Mouse (Mus musculus) testis, adult 2 months (tissue): ENCODE measurements around the gene Prune2. TPM values are rescaled to one million over a fixed set of nuclear protein-coding genes. Genes with fewer than 3 reads are reported as not detected.

Experiments
- H3K27ac ChIP-seq: fragments of 200-500 bp; 2 replicates; pipeline ENCODE4 v1.5.1; 2012; ENCODE audit warnings: low read depth, low read length; ENCODE audit not compliant: control insufficient read depth, insufficient read depth
- H3K27me3 ChIP-seq: fragments of 200-500 bp; 2 replicates; pipeline ENCODE4 v1.6.1; 2012; ENCODE audit warnings: mild to moderate bottlenecking, low read length, moderate library complexity; ENCODE audit not compliant: control insufficient read depth, insufficient read depth
- H3K36me3 ChIP-seq: fragments of 200-500 bp; 2 replicates; pipeline ENCODE4 v1.6.1; 2012; ENCODE audit warnings: mild to moderate bottlenecking, low read length; ENCODE audit not compliant: control insufficient read depth, insufficient read depth
- H3K4me1 ChIP-seq: fragments of 200-500 bp; 2 replicates; pipeline ENCODE4 v1.6.1; 2012; ENCODE audit warnings: low read length; ENCODE audit not compliant: control insufficient read depth, insufficient read depth
- H3K4me3 ChIP-seq: fragments of 200-500 bp; 2 replicates; pipeline ENCODE4 v1.5.1; 2012; ENCODE audit warnings: low read depth, mild to moderate bottlenecking, low read length, moderate library complexity, mixed read lengths; ENCODE audit not compliant: control insufficient read depth
- CTCF ChIP-seq: fragments of 200-500 bp; IDR thresholded peaks from 2 replicates; pipeline ENCODE4 v1.5.1; 2012; ENCODE audit warnings: low read depth, mild to moderate bottlenecking, inconsistent platforms, low read length, moderate library complexity; ENCODE audit not compliant: control insufficient read depth, insufficient read depth, insufficient replicate concordance
- POLR2A ChIP-seq: fragments of 200-500 bp; IDR thresholded peaks from 2 replicates; pipeline ENCODE4 v1.6.1; 2012; ENCODE audit warnings: low read depth, mild to moderate bottlenecking, inconsistent platforms, low read length, moderate library complexity; ENCODE audit not compliant: control insufficient read depth
- polyA plus RNA-seq: library from polyadenylated mRNA; depleted of rRNA; stranded (reverse); fragments of >200 nt; gene quantifications from 2 replicates; pipeline ENCODE4 v1.2.3, GENCODE M21; 2012

The Prune2 gene
- polyA plus RNA-seq, 1 experiment, result 0.27 TPM

DNA sequence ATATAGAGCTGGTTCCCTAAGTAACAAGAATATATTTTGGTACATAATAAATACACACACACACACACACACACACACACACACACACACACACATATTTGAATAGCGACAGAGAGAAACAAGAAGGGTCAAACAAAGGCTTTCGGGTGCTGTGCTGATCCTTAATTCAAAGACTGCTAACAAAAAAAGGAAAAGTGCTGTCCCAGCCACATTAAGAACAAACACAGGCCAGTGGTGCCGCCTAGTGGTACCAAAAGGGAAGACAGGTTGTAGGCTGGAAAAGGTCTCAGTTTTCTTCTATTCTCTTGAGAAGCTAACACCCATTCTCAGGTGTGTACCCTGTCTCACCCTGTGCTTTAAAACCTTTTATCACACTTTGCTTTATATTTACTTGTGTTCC, 74.4 kb downstream of the Prune2 start:
- no peaks in the 10 kb centered on the region for H3K4me1 ChIP-seq
- no peaks in the 10 kb centered on the region for H3K27me3 ChIP-seq
- no peak overlapping the region for H3K4me3 ChIP-seq
- H3K36me3 ChIP-seq, result no peaks in the 10 kb centered on the region
- H3K27ac ChIP-seq, result no peak overlapping the region
- TF ChIP-seq CTCF (no peak; the same call in 1 of the 2 replicates), POLR2A (no peak)

DNA sequence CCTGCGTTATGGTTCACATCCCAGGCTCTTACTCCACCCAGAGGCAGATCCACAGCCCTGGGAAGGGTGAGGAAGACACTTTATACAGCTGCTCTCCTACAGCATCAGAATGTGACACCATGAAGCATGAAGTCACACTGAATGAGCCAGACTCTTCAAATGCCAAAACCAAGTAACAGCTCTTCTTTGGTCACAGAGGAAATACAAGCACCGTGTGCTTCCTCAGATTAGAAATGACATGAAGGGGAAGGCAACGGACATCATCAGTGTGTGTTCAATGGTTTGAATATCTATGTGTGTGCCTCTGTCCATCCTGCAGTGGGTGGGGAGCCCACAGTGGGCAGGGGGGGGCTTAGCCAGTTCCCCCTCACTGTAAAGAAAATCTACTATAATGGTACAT, 76.4 kb downstream of the Prune2 start:
- no peak for TF ChIP-seq POLR2A
- TF ChIP-seq CTCF, result no peak
- H3K27ac ChIP-seq, result no peak overlapping the region
- no peaks in the 10 kb centered on the region for H3K27me3 ChIP-seq
- no peaks in the 10 kb centered on the region for H3K4me1 ChIP-seq
- H3K4me3 ChIP-seq, result no peak overlapping the region
- no peaks in the 10 kb centered on the region for H3K36me3 ChIP-seq

DNA sequence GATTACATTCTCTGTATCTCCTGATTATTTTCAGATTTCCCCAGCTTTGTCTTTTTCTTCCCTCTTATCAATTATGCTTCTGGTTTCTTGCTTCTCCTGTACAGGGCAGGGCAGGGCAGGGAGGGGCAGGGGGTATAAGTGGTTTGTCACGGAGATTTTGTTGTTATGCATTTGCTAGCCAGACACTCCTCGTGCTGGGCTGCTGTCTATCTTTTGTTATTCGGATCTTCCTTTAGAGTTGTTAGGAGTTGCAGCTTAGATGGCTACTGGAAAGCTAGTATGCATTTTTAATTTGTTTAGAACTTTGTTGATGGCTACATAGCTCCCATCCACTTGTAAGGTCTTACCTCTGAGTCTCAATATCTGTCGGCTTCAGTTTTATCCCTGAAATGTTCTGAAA, 91.0 kb downstream of the Prune2 start:
- Histone ChIP-seq H3K4me3 (no peak overlapping the region), H3K4me1 (no peaks in the 10 kb centered on the region), H3K36me3 (no peaks in the 10 kb centered on the region), H3K27me3 (no peaks in the 10 kb centered on the region), H3K27ac (no peak overlapping the region)
- TF ChIP-seq POLR2A (no peak), CTCF (no peak)

DNA sequence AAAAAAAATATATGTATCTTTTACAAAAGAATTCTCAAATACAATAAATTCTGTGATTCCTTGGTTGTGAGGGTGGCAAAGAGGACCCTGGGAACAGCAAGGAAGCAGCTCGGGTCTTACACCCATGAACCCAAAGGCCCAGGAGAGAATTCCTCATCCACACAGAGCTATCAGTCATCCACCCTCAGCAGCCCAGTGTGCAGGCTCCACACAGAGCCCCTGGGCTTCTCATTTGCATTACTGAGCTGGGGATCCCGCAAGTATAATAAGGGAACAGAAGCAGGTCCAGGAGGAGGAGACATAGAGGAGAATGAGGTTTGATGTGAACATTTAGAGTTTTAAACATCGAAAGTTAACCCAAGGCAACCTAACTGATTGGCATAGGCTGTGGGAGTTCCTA, 100.0 kb downstream of the Prune2 start:
- H3K27me3 ChIP-seq, result no peaks in the 10 kb centered on the region
- no peak for TF ChIP-seq CTCF
- no peak for TF ChIP-seq POLR2A
- H3K4me1 ChIP-seq, result no peaks in the 10 kb centered on the region
- no peak overlapping the region for H3K4me3 ChIP-seq
- H3K27ac ChIP-seq, result no peak overlapping the region
- H3K36me3 ChIP-seq, result no peaks in the 10 kb centered on the region

DNA sequence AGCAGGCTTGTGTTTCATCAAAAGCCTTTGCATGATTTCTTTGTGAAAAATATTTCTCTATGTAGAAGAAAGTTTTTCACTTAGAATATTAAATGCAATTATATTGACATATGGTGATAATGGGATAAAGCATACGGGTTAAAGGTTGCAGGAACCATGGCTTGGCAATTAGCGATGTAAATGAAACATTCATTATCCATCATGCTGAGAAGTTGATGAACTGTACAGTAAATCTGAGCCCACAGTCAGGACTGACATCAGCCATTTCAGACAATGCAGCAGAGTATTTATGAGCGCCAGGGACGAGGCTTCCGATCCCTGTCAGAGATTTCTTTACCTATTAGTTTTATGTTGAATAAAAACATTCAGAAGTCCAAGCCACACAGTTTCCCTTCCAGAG, 104.2 kb downstream of the Prune2 start:
- Histone ChIP-seq H3K36me3 (no peaks in the 10 kb centered on the region), H3K27ac (no peak overlapping the region), H3K27me3 (no peaks in the 10 kb centered on the region), H3K4me1 (no peaks in the 10 kb centered on the region), H3K4me3 (no peak overlapping the region)
- TF ChIP-seq POLR2A (no peak), CTCF (no peak)

DNA sequence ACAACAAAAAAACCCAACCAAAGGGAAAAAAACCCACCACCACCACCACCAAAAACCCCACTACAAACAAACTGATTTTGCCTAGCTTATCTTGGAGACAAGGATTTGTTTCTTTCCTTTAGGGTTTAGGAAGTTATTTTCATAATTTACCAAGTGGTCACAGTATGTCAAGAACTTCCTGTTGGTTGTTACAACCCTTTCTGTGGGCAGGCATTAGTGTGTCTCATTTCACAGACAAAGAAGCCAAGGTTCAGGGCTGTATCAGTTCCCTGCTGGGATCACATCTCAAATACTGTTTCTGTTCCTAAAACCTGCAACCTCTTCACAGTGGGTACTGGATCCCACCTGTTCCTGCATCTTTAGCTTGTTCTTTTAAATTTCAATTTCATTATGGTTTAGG, 108.5 kb downstream of the Prune2 start:
- no peak overlapping the region for H3K4me3 ChIP-seq
- H3K27me3 ChIP-seq, result no peaks in the 10 kb centered on the region
- TF ChIP-seq POLR2A (no peak), CTCF (no peak)

DNA sequence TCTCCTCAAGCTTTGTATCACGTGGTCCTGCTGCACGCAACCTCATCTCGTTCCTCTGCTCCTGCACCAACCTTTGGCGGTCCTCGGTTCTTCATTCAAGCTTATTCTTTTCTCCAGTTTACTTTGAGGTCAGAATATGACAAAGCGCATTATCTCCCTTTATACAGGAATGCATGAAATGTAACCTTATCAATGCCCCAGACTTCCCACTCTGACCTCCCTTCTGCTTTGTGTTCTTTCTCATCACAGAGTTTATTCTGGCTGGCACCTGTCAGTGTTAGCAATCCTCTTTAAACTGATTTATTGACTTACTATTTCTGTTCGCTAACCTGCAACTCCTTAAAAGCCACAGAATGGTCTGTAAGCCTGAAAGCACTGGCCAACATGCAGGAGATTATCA, 113.1 kb downstream of the Prune2 start:
- H3K4me3 ChIP-seq, result no peak overlapping the region
- no peaks in the 10 kb centered on the region for H3K4me1 ChIP-seq
- H3K36me3 ChIP-seq, result no peaks in the 10 kb centered on the region
- no peak overlapping the region for H3K27ac ChIP-seq
- TF ChIP-seq CTCF (no peak), POLR2A (no peak)
- no peaks in the 10 kb centered on the region for H3K27me3 ChIP-seq

More for the DNA sequence above, 108.5 kb downstream of the Prune2 start:
- Histone ChIP-seq H3K27ac (no peak overlapping the region), H3K4me1 (no peaks in the 10 kb centered on the region), H3K36me3 (no peaks in the 10 kb centered on the region)

DNA sequence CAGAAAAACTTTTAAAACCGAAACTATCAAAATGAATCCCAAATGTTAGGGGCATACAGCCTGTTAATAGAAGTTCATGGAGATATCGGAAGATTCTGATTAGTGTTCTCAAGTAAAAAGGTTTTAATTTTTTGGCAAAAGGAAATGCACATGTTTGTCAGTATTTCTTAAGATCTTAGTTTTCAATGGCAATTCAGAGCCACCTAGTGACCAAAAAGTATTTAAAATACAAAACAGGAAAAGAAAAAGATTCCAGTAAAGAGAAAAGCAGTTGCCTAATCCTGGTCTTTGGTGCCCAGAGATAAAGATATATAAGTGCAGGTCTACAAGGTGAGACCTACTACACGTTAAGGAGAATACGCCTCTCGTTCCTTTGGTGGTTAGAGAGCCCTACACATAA, 115.3 kb downstream of the Prune2 start:
- Histone ChIP-seq H3K27ac (no peak overlapping the region), H3K4me1 (no peaks in the 10 kb centered on the region), H3K4me3 (no peak overlapping the region), H3K36me3 (no peaks in the 10 kb centered on the region), H3K27me3 (no peaks in the 10 kb centered on the region)
- no peak for TF ChIP-seq POLR2A
- no peak for TF ChIP-seq CTCF
